Mouse (Mus musculus) liver, adult 2 months (tissue): ENCODE measurements around the gene Map4.

Experiments used
- CTCF ChIP-seq: fragments of 200-500 bp; IDR thresholded peaks from 2 replicates; pipeline ENCODE4 v1.5.1; 2011; ENCODE audit warnings: low read depth, low read length, control low read depth
- POLR2A ChIP-seq: fragments of 200-500 bp; IDR thresholded peaks from 2 replicates; pipeline ENCODE4 v1.6.1; 2011; ENCODE audit warnings: low read length, control low read depth; ENCODE audit not compliant: insufficient read depth; ENCODE audit errors: extremely low read depth

- TF ChIP-seq CTCF (no peak), POLR2A (no peak)
These were observed 17.3 kb downstream of the Map4 start for GRCm38 (mm10) chr9:109948546-109948945.
